Mouse (Mus musculus) cerebellum, adult 2 months (tissue): ENCODE results near the gene Ift122.

ENCODE experiments used
- CTCF ChIP-seq: fragments of 200-500 bp; IDR thresholded peaks from 2 replicates; pipeline ENCODE4 v1.5.1; 2011; ENCODE audit warnings: low read depth, mild to moderate bottlenecking, control low read depth, low read length, moderate library complexity, borderline replicate concordance; ENCODE audit not compliant: insufficient read depth
- POLR2A ChIP-seq: fragments of 200-500 bp; IDR thresholded peaks from 2 replicates; pipeline ENCODE4 v1.6.1; 2011; ENCODE audit warnings: low read length, control low read depth, borderline replicate concordance; ENCODE audit not compliant: insufficient read depth

DNA sequence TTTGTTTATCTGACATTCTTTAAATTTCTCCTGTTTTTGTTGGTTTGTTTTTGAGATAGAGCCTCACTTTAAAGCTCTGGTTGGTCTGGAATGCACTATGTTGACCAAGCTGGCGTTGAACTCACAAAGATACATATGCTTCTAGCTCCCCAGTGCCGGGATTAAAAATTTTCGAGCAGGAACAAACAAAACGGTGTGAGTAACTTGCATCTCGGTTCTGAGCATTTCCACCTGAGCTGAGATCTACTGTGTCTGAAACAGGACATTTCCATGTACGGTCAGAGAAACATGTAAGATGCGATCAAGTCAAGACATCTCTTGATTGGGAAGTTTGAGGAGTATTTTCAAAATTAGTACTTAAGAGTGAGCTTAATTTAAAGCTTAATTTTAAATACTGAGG lies 715 bp downstream of the Ift122 start:
- no peak for TF ChIP-seq POLR2A
- TF ChIP-seq CTCF: no peak
